Mouse (Mus musculus) hindbrain, embryonic 14.5 days (tissue): ENCODE measurements around the gene Rangap1. TPM values are rescaled to one million over a fixed set of nuclear protein-coding genes. Genes with fewer than 3 reads are reported as not detected.

Experiments used
- ATAC-seq: fragments of 200-750 bp; cut with Nextera tagmentation; 2 replicates; pipeline ENCODE4 v1.8.0; 2017; ENCODE audit warnings: moderate number of reproducible peaks, mild to moderate bottlenecking, moderate TSS enrichment, moderate library complexity; ENCODE audit not compliant: low FRiP score
- DNase-seq: peaks from one replicate; pipeline ENCODE4 v3.0.0-alpha.2; 2015; ENCODE audit warnings: low spot score
- H3K27ac ChIP-seq: fragments of 300-500 bp; sonication (generic); 2 replicates; pipeline ENCODE4 v1.5.1; 2014; ENCODE audit warnings: mild to moderate bottlenecking, moderate library complexity
- H3K27me3 ChIP-seq: fragments of 300-500 bp; sonication (generic); 2 replicates; pipeline ENCODE4 v1.6.1; 2014; ENCODE audit warnings: mild to moderate bottlenecking, low read length, mixed read lengths; ENCODE audit not compliant: control insufficient read depth, insufficient read depth
- H3K36me3 ChIP-seq: fragments of 300-500 bp; sonication (generic); replicated peaks from 2 replicates; pipeline ENCODE4 v1.6.1; 2014; ENCODE audit not compliant: control insufficient read depth, insufficient read depth
- H3K4me1 ChIP-seq: fragments of 300-500 bp; sonication (generic); replicated peaks from 2 replicates; pipeline ENCODE4 v1.6.1; 2014; ENCODE audit warnings: antibody characterized with exemption, low read length, mixed read lengths; ENCODE audit not compliant: control insufficient read depth, insufficient read depth
- H3K4me2 ChIP-seq: fragments of 300-500 bp; sonication (generic); replicated peaks from 2 replicates; pipeline ENCODE4 v1.6.1; 2014; ENCODE audit warnings: mild to moderate bottlenecking, moderate library complexity
- H3K4me3 ChIP-seq: fragments of 300-500 bp; sonication (generic); replicated peaks from 2 replicates; pipeline ENCODE4 v1.5.1; 2014; ENCODE audit warnings: mild to moderate bottlenecking, low read length
- H3K9ac ChIP-seq: fragments of 300-500 bp; sonication (generic); 2 replicates; pipeline ENCODE4 v1.6.1; 2014
- H3K9me3 ChIP-seq: fragments of 300-500 bp; sonication (generic); 2 replicates; pipeline ENCODE4 v1.6.1; 2016; ENCODE audit warnings: low read length; ENCODE audit not compliant: control insufficient read depth
- whole genome bisulfite sequencing: fragments of 180-500 bp; shearing (Covaris S2); extraction: QIAGEN DNeasy Blood & Tissue Kit; methylation state at CpG from one replicate; pipeline ENCODE4 v1.1.7; 2014; 5-methylcytosine and 5-hydroxymethylcytosine counted together
- polyA plus RNA-seq: library from polyadenylated mRNA; unstranded; fragments of >200 nt; fragmentation: Nextera tagmentation; extraction: Ambion mirVana; gene quantifications from 2 replicates; pipeline ENCODE4 v1.2.1, GENCODE M21; 2014

Rangap1 gene
- polyA plus RNA-seq, 1 experiment from 2014 or later, result 117 TPM

- H3K4me1 ChIP-seq, result no peaks in the 10 kb centered on the region
- no peaks in the 10 kb centered on the region for H3K9me3 ChIP-seq
- no peak overlapping the region for H3K27ac ChIP-seq
- H3K9ac ChIP-seq, result no peak overlapping the region
- ATAC-seq (no peak), DNase-seq (no peak)
- peaks cover 59% of the 10 kb centered on the region for H3K36me3 ChIP-seq
- no peak overlapping the region for H3K4me3 ChIP-seq
- H3K27me3 ChIP-seq, result no peaks in the 10 kb centered on the region
- 58% methylated on average over 13 of the region's 13 CpGs for WGBS
- no peak overlapping the region for H3K4me2 ChIP-seq
These were observed 23.7 kb upstream of the Rangap1 start for GRCm38 (mm10) chr15:81769037-81769436.

GRCm38 (mm10) chr15:81766439-81766838 lies 21.1 kb upstream of the Rangap1 start:
- Histone ChIP-seq H3K27me3 (no peaks in the 10 kb centered on the region), H3K4me1 (no peaks in the 10 kb centered on the region), H3K9me3 (no peaks in the 10 kb centered on the region), H3K4me3 (no peak overlapping the region), H3K27ac (no peak overlapping the region), H3K36me3 (peaks cover 37% of the 10 kb centered on the region), H3K9ac (no peak overlapping the region), H3K4me2 (no peak overlapping the region)
- ATAC-seq, result no peak
- DNase-seq, result no peak
- 91% methylated on average over 5 of the region's 5 CpGs for WGBS

GRCm38 (mm10) chr15:81765651-81766050 lies 20.3 kb upstream of the Rangap1 start:
- no peak for ATAC-seq
- H3K27ac ChIP-seq, result no peak overlapping the region

GRCm38 (mm10) chr15:81764573-81764972 lies 19.2 kb upstream of the Rangap1 start:
- ATAC-seq (no peak), DNase-seq (no peak)
- Histone ChIP-seq H3K36me3 (peaks cover 23% of the 10 kb centered on the region), H3K27me3 (no peaks in the 10 kb centered on the region), H3K4me3 (no peak overlapping the region), H3K9ac (no peak overlapping the region), H3K4me2 (no peak overlapping the region), H3K4me1 (no peaks in the 10 kb centered on the region), H3K27ac (no peak overlapping the region), H3K9me3 (no peaks in the 10 kb centered on the region)
- WGBS, result 89% methylated on average over 6 of the region's 6 CpGs

More at GRCm38 (mm10) chr15:81765651-81766050, 20.3 kb upstream of the Rangap1 start:
- H3K36me3 ChIP-seq, result peaks cover 33% of the 10 kb centered on the region
- H3K9ac ChIP-seq, result no peak overlapping the region
- no peaks in the 10 kb centered on the region for H3K4me1 ChIP-seq
- no peaks in the 10 kb centered on the region for H3K27me3 ChIP-seq
- no peaks in the 10 kb centered on the region for H3K9me3 ChIP-seq
- WGBS, result 94% methylated on average over 9 of the region's 9 CpGs
- DNase-seq, result no peak
- no peak overlapping the region for H3K4me3 ChIP-seq
- no peak overlapping the region for H3K4me2 ChIP-seq

GRCm38 (mm10) chr15:81761959-81762358 lies 16.6 kb upstream of the Rangap1 start:
- Histone ChIP-seq H3K4me2 (no peak overlapping the region), H3K9me3 (no peaks in the 10 kb centered on the region), H3K27me3 (no peaks in the 10 kb centered on the region), H3K36me3 (0 out of 2 replicates have a peak, but pooled peaks cover 4% of the 10 kb centered on the region), H3K4me3 (no peak overlapping the region), H3K27ac (no peak overlapping the region), H3K9ac (no peak overlapping the region), H3K4me1 (no peaks in the 10 kb centered on the region)
- WGBS, result 86% methylated on average over 3 of the region's 3 CpGs
- no peak for ATAC-seq
- no peak for DNase-seq

- no peak overlapping the region for H3K4me2 ChIP-seq
- no peak for DNase-seq
- H3K27me3 ChIP-seq, result no peaks in the 10 kb centered on the region
- H3K4me3 ChIP-seq, result no peak overlapping the region
- no peaks in the 10 kb centered on the region for H3K4me1 ChIP-seq
- H3K36me3 ChIP-seq, result 0 out of 2 replicates have a peak, but pooled peaks cover 4% of the 10 kb centered on the region
- no peaks in the 10 kb centered on the region for H3K9me3 ChIP-seq
- H3K27ac ChIP-seq, result no peak overlapping the region
- 90% methylated on average over 7 of the region's 7 CpGs for WGBS
- no peak for ATAC-seq
- no peak overlapping the region for H3K9ac ChIP-seq
These were observed 16.1 kb upstream of the Rangap1 start for GRCm38 (mm10) chr15:81761381-81761780.

- H3K9me3 ChIP-seq, result no peaks in the 10 kb centered on the region
- ATAC-seq (no peak), DNase-seq (no peak)
- no peak overlapping the region for H3K27ac ChIP-seq
- H3K36me3 ChIP-seq, result peaks cover 4% of the 10 kb centered on the region; the same call in 1 of the 2 replicates
- WGBS, result 94% methylated on average over 5 of the region's 5 CpGs
- no peaks in the 10 kb centered on the region for H3K27me3 ChIP-seq
- H3K4me1 ChIP-seq, result no peaks in the 10 kb centered on the region
- no peak overlapping the region for H3K4me3 ChIP-seq
- H3K4me2 ChIP-seq, result no peak overlapping the region
- no peak overlapping the region for H3K9ac ChIP-seq
These were observed 15.2 kb upstream of the Rangap1 start for GRCm38 (mm10) chr15:81760361-81761079.

- no peak for ATAC-seq
- peaks cover 4% of the 10 kb centered on the region; the same call in 1 of the 2 replicates for H3K36me3 ChIP-seq
- DNase-seq, result no peak
- H3K4me1 ChIP-seq, result no peaks in the 10 kb centered on the region
- no peak overlapping the region for H3K27ac ChIP-seq
- H3K4me3 ChIP-seq, result no peak overlapping the region
- 97% methylated on average over 3 of the region's 3 CpGs for WGBS
- H3K9me3 ChIP-seq, result no peaks in the 10 kb centered on the region
- H3K9ac ChIP-seq, result no peak overlapping the region
- no peaks in the 10 kb centered on the region for H3K27me3 ChIP-seq
- H3K4me2 ChIP-seq, result no peak overlapping the region
These were observed 14.2 kb upstream of the Rangap1 start for GRCm38 (mm10) chr15:81759542-81759941.

GRCm38 (mm10) chr15:81758701-81759100 lies 13.4 kb upstream of the Rangap1 start:
- H3K9me3 ChIP-seq, result no peaks in the 10 kb centered on the region
- peaks cover 4% of the 10 kb centered on the region; the same call in 1 of the 2 replicates for H3K36me3 ChIP-seq
- ATAC-seq (no peak), DNase-seq (no peak)
- no peak overlapping the region for H3K4me2 ChIP-seq
- no peak overlapping the region for H3K27ac ChIP-seq
- no peaks in the 10 kb centered on the region for H3K4me1 ChIP-seq
- 84% methylated on average over 5 of the region's 5 CpGs for WGBS
- H3K27me3 ChIP-seq, result no peaks in the 10 kb centered on the region
- no peak overlapping the region for H3K9ac ChIP-seq
- no peak overlapping the region for H3K4me3 ChIP-seq
